Mouse (Mus musculus): Measurements from ENCODE around the gene Gm14391. TPM values are rescaled to one million over a fixed set of nuclear protein-coding genes. Genes with fewer than 3 reads are reported as not detected.
"Not testable (repeated sequence)": the region's sequence is repeated elsewhere in the genome, so short reads cannot be mapped to it uniquely, and the experiment has no call there.

Gene Gm14391
- 29.2 and 33.9 TPM in 2 replicates for polyA plus RNA-seq (2011; ENCODE audit: insufficient read depth, insufficient read length, low read depth, missing spikeins)

DNA sequence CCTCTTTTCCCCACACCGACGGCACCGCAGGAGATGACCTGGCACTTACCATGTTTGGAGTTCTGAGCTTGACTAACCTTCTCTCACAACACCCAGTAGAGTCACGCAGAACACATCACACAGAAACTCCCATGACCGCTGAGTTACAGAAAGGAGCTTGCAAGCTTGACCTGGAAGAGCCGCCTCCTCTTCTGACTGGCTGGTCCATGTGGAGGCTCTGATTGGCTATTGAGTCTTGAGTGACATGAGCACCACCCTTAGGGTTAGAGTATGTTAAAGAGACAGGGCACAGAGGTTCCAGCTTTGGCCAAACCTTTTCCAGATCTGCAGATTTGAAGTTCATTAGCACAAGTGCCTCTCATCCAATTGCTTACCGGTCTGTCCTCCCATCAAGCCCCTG lies at the start of gene Gm14391:
TSS of gene Gm14391 (minus strand) at position 186 of the 400 bp plus-strand sequence.
- H3K4me3 ChIP-seq (ENCODE audit: low read depth, low read length); H3K27ac ChIP-seq (ENCODE audit: insufficient read depth, low read length); H3K9ac ChIP-seq (ENCODE audit: low read depth, poor library complexity, severe bottlenecking); H3K27me3 ChIP-seq (ENCODE audit: control insufficient read depth, insufficient read depth, low read length, poor library complexity, severe bottlenecking); H3K36me3 ChIP-seq (ENCODE audit: control insufficient read depth, insufficient read depth, low read length, poor library complexity, severe bottlenecking); H3K4me1 ChIP-seq (ENCODE audit: control insufficient read depth, insufficient read depth, low read length); H3K9me3 ChIP-seq (replicated peaks; ENCODE audit: control insufficient read depth, insufficient read depth, low read length, poor library complexity, severe bottlenecking): not testable (repeated sequence)

DNA sequence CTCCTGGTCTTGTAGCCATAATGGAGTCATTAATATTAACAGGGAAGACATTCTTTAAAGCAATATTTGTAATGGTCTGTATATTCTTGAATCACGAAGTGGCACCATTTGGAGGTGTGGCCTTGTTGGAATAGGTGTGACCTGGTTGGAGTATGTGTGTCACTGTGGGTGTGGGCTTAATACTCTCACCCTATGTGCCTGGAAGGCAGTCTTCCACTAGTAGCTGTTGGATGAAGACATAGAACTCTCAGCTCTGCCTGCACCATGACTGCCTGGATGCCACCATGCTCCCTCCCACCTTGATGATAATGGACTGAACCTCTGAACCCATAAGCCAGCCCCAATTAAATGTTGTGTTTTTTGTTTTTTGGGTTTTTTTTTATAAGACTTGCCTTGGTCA lies 27.7 kb downstream of the Gm14391 start:
- H3K27ac ChIP-seq (ENCODE audit: insufficient read depth, low read length); H3K36me3 ChIP-seq (ENCODE audit: control insufficient read depth, insufficient read depth, low read length, poor library complexity, severe bottlenecking); H3K9ac ChIP-seq (ENCODE audit: low read depth, poor library complexity, severe bottlenecking); H3K9me3 ChIP-seq (replicated peaks; ENCODE audit: control insufficient read depth, insufficient read depth, low read length, poor library complexity, severe bottlenecking); H3K4me1 ChIP-seq (ENCODE audit: control insufficient read depth, insufficient read depth, low read length); H3K4me3 ChIP-seq (ENCODE audit: low read depth, low read length); H3K27me3 ChIP-seq (ENCODE audit: control insufficient read depth, insufficient read depth, low read length, poor library complexity, severe bottlenecking): not testable (repeated sequence)

DNA sequence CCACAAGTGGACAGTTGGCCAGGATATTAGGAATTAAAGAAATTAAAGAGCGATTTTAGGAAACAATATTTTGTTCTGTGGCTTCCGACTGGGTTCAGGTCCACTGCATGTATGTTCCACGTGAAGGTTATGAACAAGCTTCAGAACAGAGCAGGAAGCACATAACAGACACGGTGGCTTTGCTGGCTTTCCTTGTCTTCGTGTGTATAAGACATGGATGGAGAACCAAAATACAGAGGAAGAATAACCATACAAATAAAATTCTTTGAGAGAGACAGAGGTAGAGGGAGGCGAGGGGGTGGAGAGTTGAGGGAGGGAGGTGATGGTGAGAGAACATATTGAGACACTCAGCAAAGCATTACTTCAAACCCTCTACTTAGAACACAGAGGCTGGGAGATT lies 30.4 kb downstream of the Gm14391 start:
- H3K4me1 ChIP-seq (ENCODE audit: control insufficient read depth, insufficient read depth, low read length): no peaks in the 10 kb centered on the region
- peak overlapping the region; percentile 49; the same call in 1 of the 2 replicates for H3K9ac ChIP-seq (ENCODE audit: low read depth, poor library complexity, severe bottlenecking)
- H3K27me3 ChIP-seq (ENCODE audit: control insufficient read depth, insufficient read depth, low read length, poor library complexity, severe bottlenecking): no peaks in the 10 kb centered on the region
- TF ChIP-seq EP300 (IDR thresholded peaks at IDR 0.05; ENCODE audit: insufficient read depth, low read depth, low read length): no peak
- no peak for TF ChIP-seq CTCF (IDR thresholded peaks at IDR 0.05; ENCODE audit: low read depth, low read length)
- TF ChIP-seq POLR2A (IDR thresholded peaks at IDR 0.05; ENCODE audit: insufficient read depth, low read length): no peak
- H3K27ac ChIP-seq (ENCODE audit: insufficient read depth, low read length): peak overlapping the region; percentile 37
- H3K36me3 ChIP-seq (ENCODE audit: control insufficient read depth, insufficient read depth, low read length, poor library complexity, severe bottlenecking): no peaks in the 10 kb centered on the region; the same call in 1 of the 2 replicates
- H3K4me3 ChIP-seq (ENCODE audit: low read depth, low read length): no peak overlapping the region
- no peaks in the 10 kb centered on the region for H3K9me3 ChIP-seq (replicated peaks; ENCODE audit: control insufficient read depth, insufficient read depth, low read length, poor library complexity, severe bottlenecking)

DNA sequence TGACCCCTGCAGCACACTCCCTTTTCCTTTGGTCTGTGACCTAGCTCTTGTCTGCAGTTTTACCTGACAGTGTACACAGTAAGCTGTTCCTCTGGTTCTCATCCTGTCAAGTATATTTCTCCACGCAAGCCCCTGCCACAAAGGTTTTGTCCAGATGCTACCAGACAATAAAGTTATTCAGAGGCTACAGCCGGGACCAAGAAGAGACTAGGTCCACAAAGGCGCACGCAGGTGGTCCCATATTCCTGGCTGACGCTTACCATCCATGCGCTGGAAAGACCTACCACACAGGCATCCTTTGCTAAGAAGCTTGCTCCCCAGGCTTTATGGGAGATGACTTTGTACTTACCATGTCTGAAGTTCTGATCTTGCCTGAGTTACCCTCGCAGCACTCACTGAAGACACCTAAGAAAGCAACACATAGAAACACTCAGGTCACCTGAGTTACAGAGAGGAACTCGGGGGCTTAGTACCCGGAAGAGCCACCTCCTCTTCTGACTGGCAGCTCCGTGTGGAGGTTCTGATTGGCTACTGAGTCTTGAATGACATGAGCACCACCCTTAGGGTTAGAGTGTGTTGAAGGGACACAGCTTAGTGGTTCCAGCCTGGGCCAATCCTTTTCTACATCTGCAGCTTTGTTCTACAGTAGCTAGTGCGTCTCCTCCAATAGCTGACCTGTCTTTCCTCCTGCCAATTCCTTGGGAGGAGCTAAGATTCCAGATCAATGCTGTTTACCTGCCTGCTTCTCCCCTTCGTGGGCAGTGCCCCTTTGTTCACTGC lies 31.1 kb downstream of the Gm14391 start, which contains the start of gene Gm14443:
TSS of gene Gm14443 (minus strand) at position 471 of the 780 bp plus-strand sequence.
- H3K9ac ChIP-seq (ENCODE audit: low read depth, poor library complexity, severe bottlenecking): peak within 1 kb of the TSS; percentile 64

DNA sequence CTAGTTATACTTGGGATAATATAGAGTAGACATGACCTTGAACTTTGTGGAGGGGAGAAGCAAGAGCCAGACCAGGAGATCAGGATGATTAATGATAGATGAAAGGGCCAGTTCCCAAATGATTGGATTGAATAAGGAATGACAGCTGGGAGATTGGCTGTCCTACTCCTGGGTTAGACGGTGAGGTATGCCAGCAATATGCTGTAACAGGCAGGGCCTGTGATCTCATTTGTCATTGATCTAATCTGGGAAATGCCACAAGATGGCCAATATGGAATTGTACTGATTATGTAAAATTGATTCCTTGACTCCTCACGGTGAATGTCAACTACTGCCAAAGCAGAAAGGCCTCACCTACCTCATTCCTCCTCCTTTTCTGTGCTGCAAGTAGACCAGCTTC lies 32.7 kb downstream of the Gm14391 start:
- not testable (repeated sequence) for H3K4me3 ChIP-seq (ENCODE audit: low read depth, low read length); H3K4me1 ChIP-seq (ENCODE audit: control insufficient read depth, insufficient read depth, low read length); H3K27ac ChIP-seq (ENCODE audit: insufficient read depth, low read length); H3K36me3 ChIP-seq (ENCODE audit: control insufficient read depth, insufficient read depth, low read length, poor library complexity, severe bottlenecking); H3K9me3 ChIP-seq (replicated peaks; ENCODE audit: control insufficient read depth, insufficient read depth, low read length, poor library complexity, severe bottlenecking); H3K9ac ChIP-seq (ENCODE audit: low read depth, poor library complexity, severe bottlenecking); H3K27me3 ChIP-seq (ENCODE audit: control insufficient read depth, insufficient read depth, low read length, poor library complexity, severe bottlenecking)

More for the DNA sequence above, 31.1 kb downstream of the Gm14391 start, which contains the start of gene Gm14443:
- not testable (repeated sequence) for H3K36me3 ChIP-seq (ENCODE audit: control insufficient read depth, insufficient read depth, low read length, poor library complexity, severe bottlenecking); H3K9me3 ChIP-seq (replicated peaks; ENCODE audit: control insufficient read depth, insufficient read depth, low read length, poor library complexity, severe bottlenecking); H3K4me1 ChIP-seq (ENCODE audit: control insufficient read depth, insufficient read depth, low read length); H3K27me3 ChIP-seq (ENCODE audit: control insufficient read depth, insufficient read depth, low read length, poor library complexity, severe bottlenecking)
- H3K4me3 ChIP-seq (ENCODE audit: low read depth, low read length): peak within 1 kb of the TSS; percentile 93
- H3K27ac ChIP-seq (ENCODE audit: insufficient read depth, low read length): peak within 1 kb of the TSS; percentile 37

DNA sequence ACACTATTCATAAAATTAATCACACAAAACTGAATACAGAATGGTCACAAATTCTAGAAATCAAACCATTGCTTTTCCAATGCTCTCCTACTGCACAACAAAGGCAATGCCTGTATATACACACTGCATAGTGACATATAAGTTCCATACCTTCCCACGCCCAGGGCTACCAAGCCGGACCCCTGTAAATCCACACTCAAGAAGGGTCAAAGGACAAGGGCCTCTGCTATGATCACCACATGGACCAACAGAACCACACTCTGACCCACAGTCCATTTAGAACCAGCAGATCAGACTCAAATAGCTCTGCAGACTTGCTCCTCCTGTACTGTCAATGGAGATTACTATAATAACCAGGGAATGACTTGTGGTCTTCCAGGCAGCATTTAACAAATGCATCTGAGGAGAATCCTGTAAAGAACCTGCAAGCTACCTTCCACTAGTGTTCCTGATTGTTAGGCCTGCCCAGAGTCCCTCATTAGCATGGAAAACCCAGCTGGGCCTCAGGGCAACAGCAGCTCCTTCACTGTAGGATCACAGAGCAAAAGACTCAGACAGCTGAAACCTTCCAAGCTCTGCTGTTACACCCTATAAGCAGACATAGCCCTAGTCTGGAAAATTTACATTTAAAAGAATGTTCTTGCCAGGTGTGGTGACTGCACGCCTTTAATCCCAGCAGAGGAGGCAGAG lies 33.7 kb downstream of the Gm14391 start:
- H3K4me1 ChIP-seq (ENCODE audit: control insufficient read depth, insufficient read depth, low read length); H3K27ac ChIP-seq (ENCODE audit: insufficient read depth, low read length); H3K9ac ChIP-seq (ENCODE audit: low read depth, poor library complexity, severe bottlenecking); H3K4me3 ChIP-seq (ENCODE audit: low read depth, low read length); H3K36me3 ChIP-seq (ENCODE audit: control insufficient read depth, insufficient read depth, low read length, poor library complexity, severe bottlenecking); H3K27me3 ChIP-seq (ENCODE audit: control insufficient read depth, insufficient read depth, low read length, poor library complexity, severe bottlenecking); H3K9me3 ChIP-seq (replicated peaks; ENCODE audit: control insufficient read depth, insufficient read depth, low read length, poor library complexity, severe bottlenecking): not testable (repeated sequence)
